Mouse (Mus musculus) left cerebral cortex, adult 18-20 months (tissue): Measurements from ENCODE around the gene Plekhs1. TPM values are rescaled to one million over a fixed set of nuclear protein-coding genes. Genes with fewer than 3 reads are reported as not detected.
"Not testable (repeated sequence)": the region's sequence is repeated elsewhere in the genome, so short reads cannot be mapped to it uniquely, and the experiment has no call there.

ENCODE experiments used
- DNase-seq, 2 experiments: peaks; one replicate each; pipeline ENCODE4 v3.0.0; 2021 to 2022; ENCODE audit warnings: low spot score in 2 of 2, mixed read lengths in 1 of 2
- total RNA-seq, 2 experiments: library from RNA; stranded (reverse); gene quantifications; 2 replicates each; pipeline ENCODE4 v1.2.3; 2021

The Plekhs1 gene
- total RNA-seq, 2 experiments from 2014 or later = 0.77 to 0.91 TPM

GRCm38 (mm10) chr19:56511207-56511606, 49.8 kb downstream of the Plekhs1 start:
- not testable (repeated sequence) for DNase-seq

GRCm38 (mm10) chr19:56513527-56513926, 52.1 kb downstream of the Plekhs1 start:
- DNase-seq = not testable (repeated sequence)

- not testable (repeated sequence) for DNase-seq
These were observed 58.0 kb downstream of the Plekhs1 start for GRCm38 (mm10) chr19:56519408-56519807.

GRCm38 (mm10) chr19:56530529-56530928, 69.1 kb downstream of the Plekhs1 start:
- not testable (repeated sequence) for DNase-seq

DNA sequence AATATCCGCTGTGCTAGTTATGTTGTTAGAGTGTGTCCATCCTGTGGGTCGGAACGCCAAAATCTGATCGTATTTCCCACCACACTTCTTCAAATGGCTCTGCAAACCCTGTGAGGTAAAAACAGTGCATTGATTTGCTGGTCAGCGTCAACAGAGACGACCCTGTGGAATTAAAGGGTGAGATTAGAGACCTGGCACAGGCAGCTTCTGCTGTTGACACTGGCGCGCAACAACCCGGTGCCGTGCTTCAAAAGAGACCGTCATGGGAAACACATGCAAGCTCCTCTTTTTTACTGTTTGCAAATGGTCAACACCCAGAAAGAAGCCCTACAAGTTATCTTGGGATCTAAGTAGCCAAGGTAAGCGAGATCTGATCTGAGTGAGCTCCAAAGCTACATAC, 69.8 kb downstream of the Plekhs1 start:
- no peak for DNase-seq

DNA sequence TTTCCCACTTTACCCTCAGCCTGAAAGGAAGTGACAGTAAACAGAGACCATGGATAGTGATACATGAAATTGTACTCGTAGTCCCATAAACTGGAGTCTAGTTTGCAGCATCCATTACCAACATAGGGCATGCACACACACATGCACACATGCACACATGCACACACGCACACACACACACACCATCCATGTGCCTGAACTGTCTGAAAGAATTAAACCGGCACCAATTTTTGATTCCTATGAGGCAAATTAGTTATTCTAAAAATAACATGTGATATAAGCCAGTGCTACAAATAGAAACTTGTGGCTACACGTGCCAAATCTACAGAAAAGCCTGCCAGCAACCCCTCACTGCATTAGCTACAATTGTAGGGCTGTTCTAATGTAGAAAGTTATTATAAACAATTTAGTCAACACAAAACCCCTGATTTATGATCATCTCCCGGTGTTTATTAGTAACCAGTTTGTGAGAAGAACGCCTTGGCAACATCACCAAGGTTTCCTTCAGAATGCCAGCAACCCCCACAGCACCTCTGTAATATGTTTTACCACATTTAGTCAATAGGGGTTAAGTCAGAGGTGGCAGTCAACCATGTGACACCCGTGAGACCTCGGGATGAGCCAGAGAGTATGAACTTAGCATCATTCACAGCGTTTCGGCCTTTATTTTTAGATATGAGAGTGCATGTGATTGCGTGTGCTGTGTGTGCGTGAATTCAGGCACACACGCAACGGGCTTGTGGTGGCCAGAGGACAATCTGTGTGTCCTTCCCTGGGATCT, 72.0 kb downstream of the Plekhs1 start:
- DNase-seq = no peak

- DNase-seq = no peak
These were observed 72.9 kb downstream of the Plekhs1 start for GRCm38 (mm10) chr19:56534337-56534736.

DNA sequence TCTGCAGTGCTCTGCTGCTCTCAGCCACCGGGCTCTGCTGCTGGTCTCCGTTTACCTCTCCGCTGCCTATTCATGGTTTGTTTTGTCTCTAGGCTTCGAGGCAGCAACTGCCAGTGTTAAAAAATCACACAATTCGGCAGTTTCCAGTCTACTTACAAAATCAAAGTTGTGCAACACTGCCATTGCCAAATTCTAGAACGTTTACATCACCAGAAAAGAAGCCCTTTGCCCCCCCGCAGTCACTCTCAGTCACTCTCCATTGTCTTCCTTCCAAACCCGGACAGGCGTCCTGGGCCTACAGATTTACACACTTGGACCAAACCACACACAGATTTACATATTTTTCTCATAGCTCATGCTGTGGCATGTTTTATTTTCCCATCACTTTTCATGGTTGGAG, 73.6 kb downstream of the Plekhs1 start:
- DNase-seq = no peak

DNA sequence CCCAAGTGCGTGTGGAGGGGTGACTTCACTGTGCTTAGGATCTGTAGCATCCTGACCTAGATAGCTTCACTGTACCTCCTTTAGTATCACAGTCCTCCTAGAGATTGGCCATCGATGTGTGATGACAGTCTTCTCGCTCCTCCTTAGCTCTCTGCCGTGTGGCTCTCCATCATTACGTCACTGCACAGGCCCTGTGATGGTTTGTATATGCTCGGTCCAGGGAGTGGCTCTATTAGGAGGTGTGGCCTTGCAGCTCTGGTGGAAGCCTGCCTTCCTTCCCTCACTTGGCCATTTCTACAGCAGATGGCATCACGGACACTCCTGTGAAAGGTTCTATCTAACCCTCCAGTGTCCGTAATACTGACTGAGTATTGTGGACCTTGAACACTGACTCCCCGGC, 74.3 kb downstream of the Plekhs1 start:
- no peak for DNase-seq

Other genes starting within 250 kb of the Plekhs1 start
- not detected for gene Habp2, start 174.5 kb upstream of the Plekhs1 start, total RNA-seq
- 1 to 10 TPM in 1 of 2 experiments, under 1 TPM in 1; 0.89 to 1.1 TPM for gene Nrap, start 71.6 kb upstream of the Plekhs1 start, total RNA-seq
- gene Casp7, start 64.5 kb upstream of the Plekhs1 start, total RNA-seq = 1 to 10 TPM; 2.9 to 3.1 TPM
- 10 to 100 TPM in 1 of 2 experiments, 1 to 10 TPM in 1; 9.0 to 10.1 TPM for gene Dclre1a, start 86.6 kb downstream of the Plekhs1 start, total RNA-seq
- 10 to 100 TPM; 14.1 to 15.2 TPM for gene Nhlrc2, start 86.6 kb downstream of the Plekhs1 start, total RNA-seq